Mouse (Mus musculus): ENCODE data around the gene Cib1. TPM values are rescaled to one million over a fixed set of nuclear protein-coding genes. Genes with fewer than 3 reads are reported as not detected.

Gene Cib1
- polyA plus RNA-seq, 1 experiment from 2014 or later: 186 TPM

DNA sequence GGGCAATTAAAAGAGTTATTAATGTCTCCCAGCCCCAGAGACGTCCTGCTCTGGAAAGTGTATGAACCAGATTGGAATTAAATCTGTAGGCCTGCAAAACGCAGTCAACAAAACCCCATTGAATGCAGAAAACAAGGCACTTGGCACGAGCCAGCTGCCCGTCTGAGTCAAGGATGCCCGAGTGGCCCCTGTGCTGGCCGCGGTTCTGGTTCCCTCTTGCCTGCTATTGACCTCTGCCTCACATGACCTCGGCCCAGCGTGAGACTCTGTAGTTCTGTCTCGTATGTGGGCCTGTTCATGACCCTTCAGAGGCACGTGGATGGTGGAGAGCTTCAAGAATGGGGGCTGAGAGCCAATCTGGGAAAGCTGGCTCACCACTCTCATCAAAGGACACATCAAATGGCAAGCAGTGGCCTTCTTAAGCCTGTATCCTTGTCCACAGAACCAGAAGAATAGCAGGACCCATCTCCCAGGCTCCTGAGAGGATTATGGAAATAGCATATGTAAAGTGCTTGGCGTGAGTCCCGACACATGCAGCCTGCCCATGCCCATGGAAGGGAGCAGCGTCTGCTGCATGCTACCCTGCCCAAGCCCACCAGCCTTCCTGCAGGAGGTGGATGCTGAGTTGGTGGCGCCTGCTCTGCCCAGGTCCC, 30.6 kb downstream of the Cib1 start:
- no peak for DNase-seq (ENCODE audit: low spot score)

DNA sequence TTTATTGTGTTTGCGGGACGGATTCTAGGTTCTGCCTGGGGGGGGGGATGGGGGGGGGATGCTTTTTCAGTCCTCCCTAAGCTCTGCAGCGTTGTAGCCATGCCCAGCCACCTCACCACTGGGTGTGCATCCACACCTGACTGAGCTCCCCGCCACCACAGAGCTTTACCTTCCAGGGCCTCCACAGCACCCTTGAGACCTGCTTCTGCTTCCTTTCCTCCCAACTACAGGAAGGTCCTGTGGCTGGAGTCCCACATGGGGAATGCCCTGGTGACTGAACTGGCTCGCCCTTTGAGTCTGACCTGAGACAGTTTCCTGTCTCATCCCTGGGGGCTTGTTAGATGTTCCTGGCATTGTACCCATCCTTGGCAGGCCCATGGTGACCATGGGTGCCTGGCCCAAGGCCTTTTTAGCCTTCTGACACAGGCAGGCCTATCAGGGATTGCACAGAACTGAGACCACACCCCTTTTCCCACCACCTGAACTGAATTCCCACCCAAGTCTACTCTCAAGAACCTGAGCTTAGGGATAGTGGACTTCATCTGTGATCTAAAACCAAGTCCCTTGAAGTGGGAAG, 31.6 kb downstream of the Cib1 start:
- DNase-seq (ENCODE audit: low spot score): no peak

DNA sequence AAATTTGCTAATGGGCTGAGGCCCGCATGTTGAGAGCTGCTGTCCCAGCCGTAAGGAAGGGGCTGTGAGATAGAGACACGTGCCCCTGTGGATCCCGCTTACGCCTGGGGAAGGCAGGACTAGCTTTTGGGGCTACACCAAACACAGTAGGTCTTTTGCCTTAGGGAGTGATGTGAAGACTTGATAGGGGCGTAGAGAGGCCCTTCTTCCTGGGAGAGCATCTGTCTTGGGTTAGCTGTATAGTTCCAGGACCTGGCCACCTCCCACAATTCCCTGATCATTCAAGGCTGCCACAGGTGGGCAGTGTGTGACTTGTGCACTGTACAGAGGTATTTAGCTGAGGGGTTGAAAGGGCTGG, 32.0 kb downstream of the Cib1 start:
- no peak for DNase-seq (ENCODE audit: low spot score)

DNA sequence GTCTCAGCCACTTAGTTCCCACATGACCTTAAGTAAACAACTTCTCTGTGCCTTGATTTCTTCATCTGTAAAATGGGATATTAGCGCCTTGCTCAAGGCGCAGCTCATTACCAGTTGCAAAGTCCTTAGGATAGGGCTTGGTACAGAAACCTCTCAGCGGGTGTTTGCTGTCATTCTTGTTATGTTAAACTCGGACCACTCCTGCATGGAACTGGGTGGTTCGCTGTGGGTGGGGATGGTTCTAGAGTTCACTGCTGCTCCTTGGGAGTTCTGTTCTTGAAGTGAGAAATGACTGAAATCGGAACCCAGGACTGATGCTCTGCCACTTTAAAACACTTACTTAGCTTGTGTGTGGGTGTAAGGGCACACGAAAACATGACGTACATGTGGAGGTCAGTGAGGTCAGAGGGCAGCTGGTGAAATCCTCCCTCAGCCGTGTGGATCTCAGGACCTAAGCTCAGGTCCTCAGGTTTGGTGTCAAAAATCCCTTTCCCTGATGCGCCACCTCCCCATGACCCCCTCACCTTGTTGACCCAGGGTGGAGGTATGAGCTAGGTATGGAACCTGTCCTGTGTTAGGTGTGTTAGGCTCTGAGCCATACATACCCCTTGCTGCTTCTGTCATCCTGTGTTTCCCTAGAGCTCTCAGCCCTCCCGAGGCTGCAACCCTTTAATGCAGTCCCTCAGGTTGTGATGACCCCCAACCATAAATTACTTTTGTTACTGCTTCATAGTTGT, 32.6 kb downstream of the Cib1 start:
- DNase-seq (ENCODE audit: low spot score): no peak

DNA sequence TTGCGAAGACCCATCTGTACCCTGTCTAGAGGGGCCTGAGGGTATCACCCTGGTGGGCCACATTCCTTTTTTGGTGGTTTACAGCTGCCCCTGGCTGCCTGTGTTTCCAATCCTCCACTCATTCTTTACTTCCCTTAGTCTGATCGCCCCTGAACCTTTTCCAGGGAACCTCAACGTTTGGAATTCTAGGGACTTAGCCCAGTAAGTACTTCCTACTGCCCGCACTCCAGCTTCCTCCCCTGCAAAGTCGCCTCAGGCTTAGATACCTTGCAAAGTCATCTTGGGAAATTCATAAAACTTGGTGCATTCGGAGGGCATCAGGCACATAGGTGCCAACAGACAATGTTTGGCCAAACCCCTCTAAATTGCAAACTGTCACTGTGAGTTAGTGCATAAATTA, 33.3 kb downstream of the Cib1 start:
- no peak for DNase-seq (ENCODE audit: low spot score)

DNA sequence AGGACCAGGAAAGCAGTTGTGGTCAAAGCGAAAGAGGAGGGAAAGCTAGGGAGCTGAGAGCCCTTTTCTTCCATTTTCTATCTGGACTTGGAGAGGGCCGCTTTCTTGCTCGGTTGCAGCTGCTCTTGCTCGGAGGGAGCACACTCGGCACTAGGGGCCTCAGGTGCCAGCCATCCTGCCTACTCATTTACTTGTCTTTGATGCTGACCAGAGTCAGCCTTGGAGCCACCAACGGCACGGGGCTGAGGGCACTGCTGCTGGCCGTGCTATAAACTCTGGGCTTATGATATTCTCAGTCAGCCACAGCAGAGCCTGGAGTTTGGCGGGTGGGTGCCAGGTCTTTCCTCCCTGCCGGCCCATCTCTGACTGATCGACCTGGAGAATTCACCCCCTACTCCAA, 33.8 kb downstream of the Cib1 start:
- DNase-seq (ENCODE audit: low spot score): no peak

DNA sequence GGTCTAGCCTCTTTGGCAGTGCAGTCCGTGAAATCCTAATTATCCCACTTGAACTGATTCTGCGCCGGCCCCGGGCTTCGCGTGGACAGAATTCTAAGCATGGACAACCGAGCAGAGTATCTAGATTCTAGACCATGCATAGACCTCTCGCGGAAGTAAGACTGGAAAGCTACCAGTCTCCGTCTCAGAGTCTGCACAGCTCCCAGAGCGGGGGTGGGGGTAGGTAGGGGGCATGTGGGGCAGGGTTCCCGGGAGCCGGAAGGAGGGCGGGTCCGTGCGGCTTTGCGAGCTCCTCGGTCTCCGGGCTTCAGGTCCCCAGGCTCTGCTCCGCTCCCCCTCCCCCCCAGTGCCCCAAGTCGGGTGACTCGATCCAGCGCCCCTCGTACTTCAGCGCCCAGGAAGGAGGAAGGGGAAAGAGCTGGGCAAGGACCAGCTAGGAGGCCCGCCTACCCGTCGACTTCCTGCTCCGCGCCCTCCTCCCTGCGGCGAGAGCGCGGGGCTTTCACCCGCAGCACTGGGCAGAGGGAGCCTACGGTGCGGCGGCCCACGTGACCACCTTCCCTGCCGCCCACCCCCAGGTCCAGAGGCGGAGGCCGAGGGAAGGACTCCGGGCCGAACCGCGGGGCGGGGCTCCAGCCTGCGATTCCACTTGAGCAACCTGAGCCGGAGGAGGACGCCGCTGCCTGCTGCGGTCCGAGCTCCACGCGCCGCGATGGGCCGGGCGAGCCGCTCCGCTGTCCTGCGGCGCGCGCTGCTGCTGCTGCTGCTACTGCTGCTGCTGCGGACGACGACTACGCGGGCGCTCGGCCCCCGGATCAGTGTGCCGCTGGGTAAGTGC, 34.5 kb downstream of the Cib1 start:
- DNase-seq (ENCODE audit: low spot score): peak; percentile 78

DNA sequence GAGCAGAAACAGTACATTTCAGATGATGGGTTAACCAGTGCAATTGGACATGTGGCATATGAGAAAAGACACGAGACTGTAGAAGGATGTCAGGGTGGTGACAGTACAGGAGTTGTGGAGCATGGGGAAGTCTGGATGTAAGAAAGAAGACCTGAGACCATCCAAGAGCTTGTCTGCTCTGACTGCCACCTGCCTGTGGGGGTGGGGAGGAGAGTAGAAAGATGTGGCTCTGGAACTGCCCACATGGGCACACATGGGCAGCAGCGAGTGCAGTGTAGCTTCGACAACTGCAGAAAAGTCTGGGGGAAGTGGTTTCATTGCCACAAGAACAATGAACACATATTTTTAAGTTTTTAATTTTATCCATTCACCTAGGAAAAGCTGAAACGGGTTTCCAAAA, 35.2 kb downstream of the Cib1 start:
- DNase-seq (ENCODE audit: low spot score): peak; percentile 42

DNA sequence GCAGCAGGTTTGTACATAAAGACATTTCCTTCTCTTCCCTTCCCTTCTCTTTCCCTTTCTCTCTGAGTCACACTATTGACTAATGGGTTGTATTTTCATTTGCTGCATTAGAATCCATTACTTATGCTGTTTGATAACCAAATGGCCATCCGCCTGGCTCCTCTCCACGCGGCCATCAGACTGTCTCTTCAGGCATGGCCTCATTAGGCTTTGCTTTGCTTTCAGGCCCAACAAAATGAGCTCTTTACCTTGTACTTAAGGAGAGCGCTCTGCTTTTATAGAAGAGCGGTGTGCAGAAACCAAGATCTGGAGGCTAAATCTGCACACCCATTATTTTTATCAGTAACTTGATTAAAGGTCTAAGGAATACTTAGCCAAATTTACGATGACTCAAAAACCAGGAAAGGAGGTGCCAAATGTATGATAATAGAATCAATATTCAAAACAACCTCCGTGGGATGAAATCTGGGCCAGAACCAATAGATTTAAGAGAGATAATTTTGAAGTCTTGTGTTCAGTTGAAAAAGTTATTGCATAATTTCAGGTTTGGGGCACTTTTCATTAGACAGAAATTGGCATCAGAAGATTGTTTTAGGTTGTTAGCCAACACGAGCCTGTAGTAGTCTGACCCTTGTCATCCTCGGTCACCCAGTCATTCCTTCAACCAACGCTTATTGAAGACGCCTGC, 36.9 kb downstream of the Cib1 start:
- DNase-seq (ENCODE audit: low spot score): no peak

DNA sequence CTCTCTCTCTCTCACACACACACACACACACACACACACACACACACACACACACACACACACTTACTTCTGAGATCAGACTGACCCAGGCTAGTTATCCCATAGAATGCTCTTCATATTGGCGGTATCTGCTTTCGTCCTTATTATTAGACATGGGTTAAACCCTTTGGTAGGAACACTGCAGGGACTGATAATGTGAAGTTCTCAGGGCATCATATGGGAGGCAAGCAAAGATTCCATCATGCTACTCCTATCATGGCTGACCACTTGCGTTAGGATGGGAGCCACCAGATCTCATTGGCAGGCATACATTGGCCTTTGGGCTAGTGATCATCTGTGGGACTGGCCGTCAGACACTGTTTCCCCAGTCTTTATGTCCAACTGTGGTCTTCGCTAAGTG, 37.5 kb downstream of the Cib1 start:
- DNase-seq (ENCODE audit: low spot score): no peak

DNA sequence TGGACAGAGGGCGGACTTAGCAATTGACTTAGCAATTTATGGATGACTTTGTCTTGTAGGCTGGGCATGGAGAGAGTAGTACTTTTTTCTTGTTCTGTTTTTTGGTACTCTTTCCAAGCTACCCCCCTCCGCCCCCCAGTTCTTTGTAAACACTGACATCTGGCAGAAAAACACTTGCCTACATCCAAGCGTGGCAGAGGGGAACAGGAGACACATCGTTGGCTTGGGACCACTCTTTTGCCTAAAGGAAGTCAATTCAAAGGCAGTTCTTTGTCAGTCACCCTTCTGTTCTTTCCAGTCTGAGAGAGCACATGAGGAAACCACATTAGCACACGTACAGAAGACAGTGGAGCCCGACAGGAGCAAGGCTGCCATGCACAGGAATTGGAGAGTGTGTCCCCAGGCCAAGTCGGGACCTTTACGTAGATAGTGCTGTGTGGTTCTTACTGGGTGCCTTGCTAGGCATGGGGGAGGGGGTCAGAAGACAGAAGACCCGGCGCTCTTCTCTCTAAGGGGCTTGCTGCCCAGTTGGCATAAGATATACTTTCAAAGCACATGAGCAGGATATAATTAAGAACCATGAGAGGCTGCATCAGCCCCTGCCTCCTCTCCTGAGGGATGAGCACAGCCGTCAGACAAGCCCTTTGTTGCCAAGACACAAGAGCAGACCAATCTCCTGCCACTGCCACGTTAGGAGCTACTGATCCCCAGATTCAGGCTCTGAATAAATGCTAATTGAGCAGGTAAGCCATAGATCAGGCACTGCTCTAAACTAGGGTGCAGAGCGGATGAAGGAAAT, 38.5 kb downstream of the Cib1 start:
- no peak for DNase-seq (ENCODE audit: low spot score)

DNA sequence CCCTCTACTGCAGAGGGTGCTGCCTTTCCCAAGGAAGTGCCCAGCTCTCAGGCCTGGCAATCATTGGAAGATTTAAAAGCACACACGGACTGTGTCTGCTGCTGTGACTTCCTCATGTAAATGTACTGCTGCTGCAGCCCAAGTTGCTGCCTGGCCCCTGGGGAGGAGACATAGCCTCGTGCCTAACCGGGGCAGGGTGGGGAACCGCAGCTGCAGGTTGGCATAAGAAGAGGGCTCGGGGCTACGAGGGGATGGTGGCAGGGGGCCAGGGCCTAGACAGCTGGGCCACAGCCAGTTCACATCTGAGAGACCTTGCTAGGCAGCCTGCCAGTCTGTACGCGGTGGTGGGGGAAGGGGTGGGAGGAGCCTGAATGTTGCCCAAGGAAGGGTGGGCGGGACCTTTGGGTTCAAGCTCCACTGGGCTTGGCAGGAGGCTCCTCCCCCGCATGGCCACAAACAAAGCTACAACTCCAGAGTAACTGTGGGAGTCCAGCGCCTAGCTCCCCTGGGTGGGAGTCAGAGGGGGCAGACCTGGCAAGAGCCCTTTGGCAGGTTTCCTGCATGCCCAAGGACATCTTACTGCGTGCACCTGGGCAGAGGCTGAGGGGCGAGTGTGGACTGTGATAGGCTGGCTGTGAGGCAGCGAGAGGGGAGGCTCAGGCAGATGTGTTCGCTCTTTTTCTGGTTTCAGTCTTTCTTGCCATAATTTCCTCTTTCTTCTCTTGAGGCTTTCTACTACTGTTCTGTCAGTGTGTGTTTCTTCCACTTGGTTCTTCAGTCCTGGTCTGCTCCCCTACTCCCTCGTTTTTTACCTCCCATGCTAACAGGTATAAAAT, 40.2 kb downstream of the Cib1 start:
- DNase-seq (ENCODE audit: low spot score): peak; percentile 94

DNA sequence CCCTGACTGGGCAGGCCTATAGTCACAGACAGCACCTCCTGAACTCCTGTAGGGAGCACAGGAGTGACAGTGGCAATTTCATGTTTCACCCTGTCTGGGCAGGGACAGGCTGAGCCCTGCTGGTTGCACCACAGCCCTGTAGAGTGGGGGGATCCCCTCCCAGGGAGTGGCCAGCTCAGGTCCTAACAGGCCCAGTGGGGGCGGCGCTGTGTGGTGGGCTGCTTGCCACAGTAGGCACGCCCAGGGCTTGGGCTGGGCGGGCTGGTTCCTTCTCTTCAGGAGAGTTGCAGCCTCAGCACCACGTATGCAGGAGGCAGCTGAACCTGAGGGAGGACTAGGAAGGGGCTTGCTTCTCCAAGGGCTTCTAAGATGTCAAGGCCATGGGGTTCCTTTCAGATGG, 41.2 kb downstream of the Cib1 start:
- peak; percentile 48 for DNase-seq (ENCODE audit: low spot score)

DNA sequence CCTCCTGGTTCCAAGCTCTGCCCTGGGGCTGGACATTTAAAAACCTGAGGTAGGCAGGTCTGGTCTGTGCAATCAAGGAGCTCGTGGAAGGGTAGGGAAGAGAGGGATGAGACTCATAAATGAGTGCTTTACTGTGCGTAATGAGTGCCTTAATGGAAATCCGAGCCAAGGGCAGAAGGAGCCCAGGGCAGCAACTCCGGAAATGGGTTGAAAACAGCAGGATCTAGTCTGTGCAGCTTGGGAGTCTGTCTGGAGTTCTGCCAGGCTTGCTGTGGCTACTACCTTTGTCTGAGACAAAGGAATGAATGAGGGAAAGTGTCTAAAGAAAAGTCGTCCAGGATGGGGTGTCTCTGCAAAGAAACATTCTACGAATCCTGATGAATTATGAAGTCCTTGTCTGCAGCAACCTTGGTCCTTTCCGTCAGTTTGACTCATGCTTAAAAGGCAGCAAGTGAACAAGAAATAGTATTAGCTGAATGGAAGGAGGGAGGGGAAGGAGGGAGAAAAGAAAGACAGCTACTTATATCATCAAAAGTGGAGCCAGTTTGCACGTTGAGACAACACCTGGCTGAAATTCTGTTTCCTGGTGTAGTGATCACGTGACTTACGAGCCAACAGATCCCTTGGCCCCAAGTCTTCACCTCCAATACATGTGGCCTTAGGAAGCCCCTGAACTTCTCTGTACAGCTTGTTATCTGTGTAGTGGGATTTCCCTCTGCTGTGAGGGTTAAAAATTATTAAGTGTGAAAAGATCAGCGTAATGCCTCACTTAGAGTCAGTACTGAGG, 43.3 kb downstream of the Cib1 start:
- peak; percentile 39 for DNase-seq (ENCODE audit: low spot score)

DNA sequence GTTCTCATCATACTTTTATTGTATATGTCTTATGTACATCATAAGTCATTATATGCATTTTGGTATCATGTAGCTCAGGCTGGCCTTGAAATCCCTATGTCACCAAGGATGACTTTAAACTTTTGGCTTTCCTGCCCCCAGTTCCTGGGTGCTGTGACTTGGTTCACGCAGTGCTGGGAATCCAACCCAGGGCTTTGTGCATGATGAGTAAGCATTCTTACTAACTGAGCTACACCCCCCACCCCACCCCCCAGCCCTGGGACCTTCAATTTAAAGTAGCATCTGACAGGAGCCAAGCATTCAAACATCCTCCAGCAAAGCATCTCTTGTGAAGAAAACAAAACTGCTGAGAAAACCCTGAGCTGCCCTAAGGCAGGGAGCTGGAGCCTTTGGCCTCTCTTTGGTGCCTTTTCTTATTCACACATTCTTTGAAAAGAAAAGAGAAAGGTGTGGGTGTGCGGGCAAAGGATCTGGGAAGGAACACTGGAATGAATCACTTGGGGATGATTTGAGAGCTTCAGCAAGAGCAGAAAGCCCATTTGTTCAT, 44.0 kb downstream of the Cib1 start:
- no peak for DNase-seq (ENCODE audit: low spot score)

DNA sequence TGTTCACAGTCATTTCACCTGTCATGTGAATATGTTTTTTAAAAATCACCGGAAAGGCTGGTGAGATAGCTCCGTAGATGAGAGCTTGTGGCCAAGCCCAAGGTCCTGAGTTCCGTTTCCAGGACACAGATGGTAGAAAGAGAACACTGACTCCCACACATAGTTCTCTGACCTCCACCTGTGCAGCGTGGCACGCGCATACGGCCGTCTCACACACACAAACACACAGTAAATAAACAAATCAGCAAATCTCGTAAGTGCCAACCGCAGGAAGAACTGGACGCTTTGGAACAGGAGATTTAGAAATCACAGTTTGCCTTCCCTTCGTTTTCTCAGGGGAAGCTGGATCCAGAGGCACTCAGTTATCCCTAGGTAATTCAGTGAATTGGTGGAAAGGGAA, 45.1 kb downstream of the Cib1 start:
- DNase-seq (ENCODE audit: low spot score): no peak

DNA sequence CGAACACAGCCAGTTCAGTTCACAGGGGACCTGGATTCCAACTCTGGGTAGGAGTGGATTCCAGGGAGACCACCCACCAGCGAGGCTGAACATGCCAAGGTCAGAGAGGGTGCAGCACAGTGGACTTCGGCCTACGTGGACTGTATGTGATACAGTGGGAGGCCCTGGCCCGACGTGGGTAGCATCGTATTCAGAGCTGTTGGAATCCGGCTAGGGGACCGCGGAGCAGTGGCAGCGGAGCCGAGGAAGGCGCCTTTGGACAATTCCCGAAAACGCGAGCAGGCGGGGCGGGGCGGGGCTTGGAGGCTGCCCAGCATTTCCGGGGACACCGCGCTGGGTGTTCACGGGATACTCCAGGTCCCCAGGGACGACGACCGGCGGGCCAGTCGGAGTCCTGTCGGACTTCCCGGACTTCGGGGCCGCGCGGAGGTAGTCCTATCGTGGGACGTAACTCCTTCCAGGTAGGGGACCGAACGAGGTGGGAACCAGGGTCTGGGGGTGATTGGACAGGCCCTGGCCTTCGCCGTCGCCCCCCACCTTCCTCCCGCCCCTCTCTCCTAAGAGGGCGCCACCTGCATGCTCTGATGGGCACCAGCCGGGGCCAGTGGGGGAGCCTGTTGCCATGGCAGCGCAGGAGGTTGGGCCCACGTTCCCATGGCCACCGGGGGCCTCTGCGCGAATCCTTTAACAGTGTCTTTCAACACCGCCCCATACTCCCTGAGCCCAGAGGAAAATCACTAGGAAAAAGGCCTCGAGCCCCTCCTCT, 45.9 kb downstream of the Cib1 start, which contains the start of gene Sema4b:
Gene Sema4b, plus strand, starts transcription at position 311 of the 766 bp plus-strand sequence.
- DNase-seq (ENCODE audit: low spot score): peak; percentile 89

DNA sequence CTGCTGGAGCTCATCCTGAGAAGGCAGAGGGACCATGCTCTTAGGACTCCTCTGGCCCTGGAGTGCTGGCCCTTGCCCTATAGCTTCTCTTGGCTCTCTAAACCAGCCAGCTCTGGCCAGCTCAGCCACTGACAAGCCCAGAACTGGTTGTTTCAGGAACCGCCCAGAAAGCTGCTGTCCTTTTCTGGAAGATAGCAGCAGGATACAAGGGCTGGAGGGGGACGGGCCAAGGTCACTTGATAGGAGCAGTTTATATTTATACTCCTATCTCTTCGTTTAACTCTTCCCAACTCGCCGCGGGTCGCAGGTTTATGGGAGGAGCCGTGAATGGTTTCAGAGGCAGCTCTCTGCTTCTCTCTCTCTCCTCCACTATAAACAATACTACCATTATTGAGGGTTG, 46.6 kb downstream of the Cib1 start:
- DNase-seq (ENCODE audit: low spot score): no peak
